Mouse (Mus musculus): ENCODE data around the gene Onecut1. TPM values are rescaled to one million over a fixed set of nuclear protein-coding genes. Genes with fewer than 3 reads are reported as not detected.
A peak's percentile ranks its signal among the peaks of the same experiment; 100 is the strongest.

The Onecut1 gene
- total RNA-seq, 2 experiments from 2014 or later: 0.17 TPM; not detected in 1

- no peak for DNase-seq (ENCODE audit: low spot score in 2 of 2)
- intact Hi-C loops (cut with DNase I): no loop called here
These were observed 3.6 kb upstream of the Onecut1 start for GRCm38 (mm10) chr9:74858111-74858510.

GRCm38 (mm10) chr9:74860461-74860860 is 1.3 kb upstream of the Onecut1 start:
- DNase-seq (ENCODE audit: low spot score in 2 of 2): no peak
- intact Hi-C loops (cut with DNase I): no loop called here

GRCm38 (mm10) chr9:74862096-74862780 is 517 bp downstream of the Onecut1 start:
- intact Hi-C loops (cut with DNase I): no loop called here
- no peak for DNase-seq (ENCODE audit: low spot score in 2 of 2)

DNA sequence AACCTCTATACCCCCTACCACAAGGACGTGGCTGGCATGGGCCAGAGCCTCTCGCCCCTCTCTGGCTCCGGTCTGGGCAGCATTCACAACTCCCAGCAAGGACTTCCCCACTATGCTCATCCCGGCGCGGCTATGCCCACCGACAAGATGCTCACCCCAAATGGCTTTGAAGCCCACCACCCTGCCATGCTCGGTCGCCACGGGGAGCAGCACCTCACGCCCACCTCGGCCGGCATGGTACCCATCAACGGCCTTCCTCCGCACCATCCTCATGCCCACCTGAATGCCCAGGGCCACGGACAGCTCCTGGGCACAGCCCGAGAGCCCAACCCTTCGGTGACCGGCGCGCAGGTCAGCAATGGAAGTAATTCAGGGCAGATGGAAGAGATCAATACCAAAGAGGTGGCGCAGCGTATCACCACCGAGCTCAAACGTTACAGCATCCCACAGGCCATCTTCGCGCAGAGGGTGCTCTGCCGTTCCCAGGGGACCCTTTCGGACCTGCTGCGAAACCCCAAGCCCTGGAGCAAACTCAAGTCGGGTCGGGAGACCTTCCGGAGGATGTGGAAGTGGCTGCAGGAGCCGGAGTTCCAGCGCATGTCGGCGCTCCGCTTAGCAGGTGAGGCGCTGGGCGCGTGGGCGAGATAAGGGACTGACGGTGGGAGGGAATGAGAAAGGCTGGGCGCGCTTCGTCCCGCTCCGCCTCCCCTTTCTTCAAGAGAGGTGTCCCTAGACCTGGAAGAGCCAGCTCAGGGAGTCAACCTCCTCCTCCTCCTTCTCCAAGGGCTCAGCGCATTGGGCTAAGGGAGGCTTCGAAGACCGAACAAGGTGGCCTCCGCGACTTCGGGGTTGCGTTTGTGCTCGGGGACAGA is 1.3 kb downstream of the Onecut1 start:
- intact Hi-C loops (cut with DNase I): no loop called here
- DNase-seq (ENCODE audit: low spot score in 2 of 2): no peak

DNA sequence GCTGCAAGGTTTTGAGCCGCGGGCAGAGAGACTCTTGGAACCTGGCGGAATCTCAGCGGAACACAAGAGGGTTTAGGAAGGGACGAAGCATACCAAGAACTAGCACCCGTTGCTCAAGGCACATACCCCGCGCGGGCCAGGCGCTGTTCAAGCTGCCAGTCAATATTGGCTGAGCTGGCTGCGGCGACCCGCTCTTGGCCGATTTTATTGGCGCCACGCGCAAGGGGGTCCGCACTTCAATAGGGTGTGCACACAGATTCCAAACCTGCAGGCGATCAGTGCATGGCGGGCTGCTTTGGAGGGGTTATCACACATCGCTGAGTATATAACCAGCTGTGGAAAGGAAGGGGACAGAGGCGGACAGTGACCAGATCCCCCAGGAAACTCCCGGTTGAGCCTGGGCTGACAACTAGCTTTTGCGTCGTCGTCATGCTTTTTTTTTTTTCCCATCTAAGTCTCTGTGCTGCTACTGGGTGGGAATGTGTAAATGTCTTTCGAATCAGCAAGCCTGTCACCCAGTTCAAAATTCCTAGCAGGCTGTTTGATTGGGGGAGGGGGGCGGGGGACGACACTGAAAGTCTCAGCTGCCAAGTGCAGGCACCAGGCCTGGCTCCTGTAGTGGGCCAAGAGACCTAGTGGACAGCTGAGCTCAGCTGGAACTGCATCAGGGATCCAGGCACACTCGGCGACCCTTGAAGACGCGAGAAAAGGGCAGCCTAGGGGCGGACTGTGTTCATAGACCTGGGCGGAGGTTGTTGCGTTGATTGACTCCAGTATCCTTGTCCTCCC is 2.1 kb downstream of the Onecut1 start:
- intact Hi-C loops (cut with DNase I): no loop called here
- no peak for DNase-seq (ENCODE audit: low spot score in 2 of 2)

DNA sequence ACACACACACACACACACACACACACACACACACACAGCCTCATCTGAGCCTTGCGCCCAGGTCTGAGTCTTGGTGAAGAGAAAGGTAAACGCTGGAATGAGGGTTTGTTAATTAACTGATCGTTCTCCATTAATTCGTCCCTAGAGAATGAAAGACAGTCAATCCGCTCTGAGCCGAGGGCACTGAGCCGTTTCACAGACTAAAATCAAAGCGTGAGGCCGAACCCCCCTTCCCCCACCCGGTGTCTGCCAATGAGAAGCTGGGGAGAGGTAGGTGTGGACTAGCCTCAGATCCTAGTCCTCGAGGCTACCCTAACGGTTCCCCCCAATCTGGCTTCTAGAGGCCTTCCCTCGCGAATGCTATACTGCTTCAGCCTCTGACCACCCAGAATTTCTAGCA is 2.8 kb downstream of the Onecut1 start:
- DNase-seq (ENCODE audit: low spot score in 2 of 2): no peak
- intact Hi-C loops (cut with DNase I): no loop called here

GRCm38 (mm10) chr9:74866596-74867313 is 5.0 kb downstream of the Onecut1 start:
- no peak for DNase-seq (ENCODE audit: low spot score in 2 of 2)
- intact Hi-C loops (cut with DNase I): loop anchor here (2.0 kb wide), 1 partner anchor 336 kb away; no protein-coding TSS in a partner anchor

GRCm38 (mm10) chr9:74867641-74868205 is 6.0 kb downstream of the Onecut1 start:
- peak; percentile 51 to 55 for DNase-seq (ENCODE audit: low spot score in 2 of 2)
- intact Hi-C loops (cut with DNase I): loop anchor here (2.0 kb wide), 1 partner anchor 337 kb away; no protein-coding TSS in a partner anchor

- DNase-seq (ENCODE audit: low spot score in 2 of 2): no peak
- intact Hi-C loops (cut with DNase I): no loop called here
These were observed 6.7 kb downstream of the Onecut1 start for GRCm38 (mm10) chr9:74868336-74868950.

- intact Hi-C loops (cut with DNase I): loop anchor here (2.0 kb wide), 2 partner anchors 584 to 730 kb away; no protein-coding TSS in a partner anchor
- DNase-seq (ENCODE audit: low spot score in 2 of 2): peak; percentile 61 to 68
These were observed 9.4 kb downstream of the Onecut1 start for GRCm38 (mm10) chr9:74870960-74871688.

- intact Hi-C loops (cut with DNase I): no loop called here
- DNase-seq (ENCODE audit: low spot score in 2 of 2): no peak
These were observed 14.6 kb downstream of the Onecut1 start for GRCm38 (mm10) chr9:74876328-74876727.

DNA sequence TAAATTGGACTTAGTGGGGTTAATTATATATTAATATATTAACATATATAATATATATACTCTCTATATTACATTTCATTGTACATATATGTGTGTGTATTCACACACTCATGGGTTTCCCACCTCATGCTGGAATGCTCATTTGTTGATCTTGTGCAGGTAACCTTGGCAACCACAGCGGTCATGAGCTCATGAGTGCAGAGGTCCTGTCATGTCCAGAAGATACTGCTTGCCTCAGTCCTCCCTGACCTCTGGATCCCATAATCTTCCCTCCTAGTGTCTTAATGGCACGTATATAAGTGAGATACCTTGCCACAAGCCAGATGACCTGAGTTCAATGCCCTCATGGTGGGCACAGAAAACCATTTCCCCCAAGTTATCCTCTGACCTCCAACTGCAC is 16.0 kb downstream of the Onecut1 start:
- no peak for DNase-seq (ENCODE audit: low spot score in 2 of 2)
- intact Hi-C loops (cut with DNase I): no loop called here

- intact Hi-C loops (cut with DNase I): no loop called here
- DNase-seq (ENCODE audit: low spot score in 2 of 2): no peak
These were observed 26.1 kb downstream of the Onecut1 start for GRCm38 (mm10) chr9:74887866-74888265.

- intact Hi-C loops (cut with DNase I): no loop called here
- no peak for DNase-seq (ENCODE audit: low spot score in 2 of 2)
These were observed 35.0 kb downstream of the Onecut1 start for GRCm38 (mm10) chr9:74896742-74897141.

- intact Hi-C loops (cut with DNase I): no loop called here
- no peak for DNase-seq (ENCODE audit: low spot score in 2 of 2)
These were observed 35.8 kb downstream of the Onecut1 start for GRCm38 (mm10) chr9:74897375-74897982.

GRCm38 (mm10) chr9:74900141-74900540 is 38.4 kb downstream of the Onecut1 start:
- intact Hi-C loops (cut with DNase I): loop anchor here (5.0 to 10.0 kb wide), 2 partner anchors 95 to 117 kb away; no protein-coding TSS in a partner anchor
- no peak for DNase-seq (ENCODE audit: low spot score in 2 of 2)

DNA sequence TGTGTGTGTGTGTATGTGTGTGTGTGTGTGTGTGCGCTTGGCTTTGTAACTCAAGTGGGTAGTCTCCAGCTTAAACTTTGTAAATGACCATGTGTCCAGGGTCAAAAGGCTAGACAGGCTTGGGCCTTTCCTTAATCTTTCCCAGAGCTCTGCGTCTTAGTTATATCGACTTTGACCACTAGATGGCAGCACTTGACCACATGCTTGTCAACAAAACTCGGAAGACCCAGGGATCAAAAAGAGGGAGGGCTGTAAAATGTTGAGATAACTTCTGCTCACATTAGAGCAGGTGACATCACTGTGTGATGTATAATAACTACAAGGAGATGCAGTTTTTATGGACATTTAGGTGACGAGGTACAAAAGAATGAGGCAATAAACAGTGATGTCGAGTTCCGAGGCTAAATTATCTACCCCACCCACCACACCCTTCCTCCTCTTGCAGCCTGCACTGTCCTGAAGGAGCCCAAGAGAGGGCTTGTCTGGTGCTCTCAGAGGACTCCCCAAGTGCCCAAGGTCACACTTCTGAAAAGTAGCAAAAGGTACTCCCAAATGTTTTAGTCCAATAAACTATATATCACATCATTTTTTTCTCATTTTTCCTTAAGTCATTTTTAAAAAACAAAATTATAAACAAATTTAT is 43.3 kb downstream of the Onecut1 start:
- peak; percentile 29 to 54 for DNase-seq (ENCODE audit: low spot score in 2 of 2)
- intact Hi-C loops (cut with DNase I): loop anchor here (5.0 to 10.0 kb wide), 4 partner anchors 47 to 127 kb away; partner anchors contain the start of gene Fam214a

Measured in left cerebral cortex, postnatal 36 days (tissue).